Mouse (Mus musculus) common myeloid progenitor, adult 5-6 weeks (primary cell): ENCODE data around the gene Spic. TPM values are rescaled to one million over a fixed set of nuclear protein-coding genes. Genes with fewer than 3 reads are reported as not detected.
A peak's percentile ranks its signal among the peaks of the same experiment; 100 is the strongest.

Experiments used
- ATAC-seq: replicated peaks from 2 replicates; pipeline ENCODE4 v1.8.0; 2016; ENCODE audit warnings: low read depth, mild to moderate bottlenecking, moderate TSS enrichment, inconsistent platforms; ENCODE audit not compliant: poor library complexity, severe bottlenecking
- total RNA-seq: library from RNA; stranded (forward); fragments of 200-1000, 187-1606 nt; gene quantifications from 2 replicates; pipeline ENCODE4 v1.2.3, GENCODE M21; 2017

The Spic gene
- 1.1 and 4.2 TPM in 2 replicates for total RNA-seq

GRCm38 (mm10) chr10:88684925-88685324 is at the start of gene Spic:
Gene Spic, minus strand, starts transcription at chr10:88685015.
- ATAC-seq, result no peak

- peak; percentile 28 for ATAC-seq
Measured at GRCm38 (mm10) chr10:88732309-88732622, 47.5 kb upstream of the Spic start.

GRCm38 (mm10) chr10:88731496-88732308 is 46.9 kb upstream of the Spic start:
- ATAC-seq, result 0 out of 2 replicates have a peak, but pooled peaks have one; percentile 2

GRCm38 (mm10) chr10:88730571-88731495 is 46.0 kb upstream of the Spic start, which contains the start of gene Arl1:
Gene Arl1, plus strand, starts transcription at chr10:88730858.
- peak; percentile 87 for ATAC-seq

- no peak for ATAC-seq
Measured at GRCm38 (mm10) chr10:88728166-88728565, 43.4 kb upstream of the Spic start.

- peak; percentile 29; the same call in 1 of the 2 replicates for ATAC-seq
Measured at GRCm38 (mm10) chr10:88727128-88727527, 42.3 kb upstream of the Spic start.

GRCm38 (mm10) chr10:88725343-88725742 is 40.5 kb upstream of the Spic start:
- peak; percentile 73 for ATAC-seq

- no peak for ATAC-seq
Measured at GRCm38 (mm10) chr10:88719618-88720017, 34.8 kb upstream of the Spic start.

- no peak for ATAC-seq
Measured at GRCm38 (mm10) chr10:88717756-88718025, 32.9 kb upstream of the Spic start.

- ATAC-seq, result no peak
Measured at GRCm38 (mm10) chr10:88716986-88717755, 32.4 kb upstream of the Spic start.

GRCm38 (mm10) chr10:88715621-88716020 is 30.8 kb upstream of the Spic start:
- ATAC-seq, result no peak

GRCm38 (mm10) chr10:88714744-88715143 is 29.9 kb upstream of the Spic start:
- ATAC-seq, result no peak

GRCm38 (mm10) chr10:88712359-88712758 is 27.5 kb upstream of the Spic start:
- peak; percentile 56 for ATAC-seq

- peak; percentile 74 for ATAC-seq
Measured at GRCm38 (mm10) chr10:88708671-88709523, 24.1 kb upstream of the Spic start.

GRCm38 (mm10) chr10:88700938-88701337 is 16.1 kb upstream of the Spic start:
- ATAC-seq, result no peak

GRCm38 (mm10) chr10:88682904-88683563 is 1.8 kb downstream of the Spic start:
- ATAC-seq, result peak; percentile 73

GRCm38 (mm10) chr10:88672825-88673224 is 12.0 kb downstream of the Spic start:
- no peak for ATAC-seq

- ATAC-seq, result no peak
Measured at GRCm38 (mm10) chr10:88672123-88672522, 12.7 kb downstream of the Spic start.

- ATAC-seq, result peak; percentile 72
Measured at GRCm38 (mm10) chr10:88669719-88670118, 15.1 kb downstream of the Spic start.
